Mouse (Mus musculus): ENCODE measurements around the gene Htr1d. TPM values are rescaled to one million over a fixed set of nuclear protein-coding genes. Genes with fewer than 3 reads are reported as not detected.

The Htr1d gene
- polyA plus RNA-seq, 1 experiment, result not detected

DNA sequence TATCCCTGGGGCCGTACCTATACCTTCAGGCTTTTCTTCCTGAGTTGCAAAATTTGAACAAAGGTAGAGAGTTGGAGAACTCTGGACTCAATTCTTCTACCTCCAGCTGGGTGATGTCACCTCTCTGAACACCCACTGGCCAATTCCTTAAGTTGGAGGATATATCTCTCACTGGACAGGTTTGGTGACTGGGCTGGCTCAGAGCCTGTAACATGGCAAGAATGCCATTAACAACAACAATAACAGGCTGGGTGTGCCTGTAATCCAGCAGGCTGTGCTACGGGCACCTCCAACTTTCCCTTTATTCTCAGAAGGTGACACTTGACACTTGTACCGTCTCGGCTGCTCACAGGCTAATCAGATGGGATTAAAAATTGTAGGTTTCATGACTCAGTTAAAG is 15.8 kb downstream of the Htr1d start:
- no peak for TF ChIP-seq GATA1 (IDR thresholded peaks at IDR 0.05; ENCODE audit: low read length)

DNA sequence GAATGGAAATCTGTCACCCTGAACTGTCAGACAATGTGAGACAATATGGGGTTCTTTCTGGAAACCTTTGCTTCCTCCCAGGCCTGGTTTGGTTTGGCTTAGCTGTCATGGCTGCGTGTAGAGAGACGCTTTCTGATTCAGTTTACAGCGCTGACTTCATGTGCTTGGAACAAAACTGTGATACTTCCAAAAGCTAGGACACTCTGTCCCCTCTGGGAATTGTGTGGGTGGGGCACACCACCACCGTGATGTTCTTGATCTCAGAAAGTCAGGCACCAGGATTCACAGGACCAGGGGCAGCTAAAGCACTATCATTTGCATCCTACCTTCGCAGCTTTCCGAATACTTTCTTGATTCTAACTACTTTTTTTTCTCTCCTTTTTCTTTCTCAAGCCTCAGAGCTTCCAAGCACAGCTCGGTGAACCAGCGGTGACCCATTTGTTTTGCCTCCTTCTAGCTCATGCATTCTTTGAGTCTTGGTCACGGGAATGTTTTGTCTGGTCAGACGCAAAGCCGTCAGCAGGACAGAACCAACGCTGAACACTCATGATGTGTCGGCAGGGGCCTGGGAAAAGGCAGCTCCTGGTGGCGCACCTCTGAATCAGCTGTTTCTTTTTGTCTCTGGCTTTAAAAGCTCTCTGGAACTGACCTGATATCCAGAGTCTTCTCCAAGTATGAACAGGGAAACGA is 18.2 kb downstream of the Htr1d start:
- no peak for TF ChIP-seq GATA1 (IDR thresholded peaks at IDR 0.05; ENCODE audit: low read length)

DNA sequence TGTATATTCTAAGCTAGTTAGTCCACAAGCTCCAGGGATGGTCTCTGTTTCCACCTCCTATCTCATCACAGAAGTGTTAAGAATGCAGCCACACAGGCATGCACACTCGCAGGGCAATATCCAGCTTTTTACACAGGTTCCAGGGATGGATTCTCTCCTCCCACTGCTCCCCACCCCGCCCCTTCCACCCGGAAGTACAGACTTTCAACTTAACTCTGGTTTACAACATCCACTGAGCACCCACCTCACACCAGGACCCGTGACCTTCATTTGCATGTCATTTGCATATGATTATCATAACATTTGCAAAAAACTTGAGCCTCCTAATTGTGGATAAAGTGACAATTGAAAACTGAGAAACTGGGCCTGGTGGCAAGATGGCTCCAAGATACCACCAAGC is 21.2 kb downstream of the Htr1d start:
- no peak for TF ChIP-seq GATA1 (IDR thresholded peaks at IDR 0.05; ENCODE audit: low read length)

DNA sequence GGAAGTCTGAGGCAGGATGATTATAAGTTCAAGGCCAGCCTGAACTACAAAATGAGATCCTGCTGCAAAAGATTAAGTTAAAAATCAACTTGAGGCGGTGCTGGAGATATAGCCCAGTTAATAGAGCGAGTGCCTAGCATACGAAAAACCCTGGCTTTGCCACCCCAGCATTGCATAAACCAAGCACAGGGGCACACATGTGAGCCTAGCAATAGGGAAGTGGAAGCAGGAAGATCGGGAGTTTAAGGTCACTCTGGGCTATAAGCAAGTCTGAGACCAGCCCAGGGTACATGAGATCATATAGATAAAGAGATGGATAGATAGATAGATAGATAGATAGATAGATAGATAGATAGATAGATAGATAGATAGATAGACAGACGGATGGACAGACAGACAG is 26.5 kb downstream of the Htr1d start:
- no peak for TF ChIP-seq GATA1 (IDR thresholded peaks at IDR 0.05; ENCODE audit: low read length)

DNA sequence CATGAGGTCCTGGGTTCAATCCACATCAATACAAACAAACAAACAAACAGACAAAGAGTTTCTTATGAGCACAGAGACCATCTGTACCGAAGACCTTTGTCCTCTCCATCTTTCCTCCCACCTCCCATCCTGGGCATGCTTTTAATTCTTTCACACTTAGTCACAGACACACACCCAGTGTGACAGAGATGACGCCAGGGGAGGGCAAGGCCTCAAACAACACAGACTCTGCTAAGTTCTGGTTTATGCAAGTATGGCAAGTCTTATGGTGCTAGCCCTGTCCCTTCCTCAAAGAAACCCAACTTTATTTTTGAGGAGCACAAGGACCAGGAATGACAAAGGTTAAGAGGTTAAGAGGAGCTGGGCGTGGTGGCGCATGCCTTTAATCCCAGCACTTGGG is 26.9 kb downstream of the Htr1d start:
- TF ChIP-seq GATA1 (IDR thresholded peaks at IDR 0.05; ENCODE audit: low read length), result no peak

DNA sequence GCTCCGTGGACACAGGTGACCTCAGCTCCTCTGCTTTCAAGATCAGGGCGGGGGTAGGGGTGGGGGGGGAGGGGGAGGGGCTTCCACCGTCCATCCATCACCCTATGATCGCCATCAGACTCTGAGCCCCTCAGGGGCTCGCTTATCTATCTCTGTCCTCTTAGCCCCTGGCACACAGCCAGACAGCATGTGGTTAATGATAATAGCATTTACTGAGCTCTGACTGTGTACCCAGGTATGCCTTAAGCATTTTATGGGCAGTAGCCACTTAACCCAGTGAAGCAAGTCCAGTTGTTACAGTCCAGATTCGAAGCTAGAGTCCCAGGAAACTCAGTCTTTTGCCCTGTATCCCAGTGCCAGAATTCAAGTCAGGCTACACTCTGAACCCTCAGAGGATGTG is 28.2 kb downstream of the Htr1d start:
- no peak for TF ChIP-seq GATA1 (IDR thresholded peaks at IDR 0.05; ENCODE audit: low read length)

DNA sequence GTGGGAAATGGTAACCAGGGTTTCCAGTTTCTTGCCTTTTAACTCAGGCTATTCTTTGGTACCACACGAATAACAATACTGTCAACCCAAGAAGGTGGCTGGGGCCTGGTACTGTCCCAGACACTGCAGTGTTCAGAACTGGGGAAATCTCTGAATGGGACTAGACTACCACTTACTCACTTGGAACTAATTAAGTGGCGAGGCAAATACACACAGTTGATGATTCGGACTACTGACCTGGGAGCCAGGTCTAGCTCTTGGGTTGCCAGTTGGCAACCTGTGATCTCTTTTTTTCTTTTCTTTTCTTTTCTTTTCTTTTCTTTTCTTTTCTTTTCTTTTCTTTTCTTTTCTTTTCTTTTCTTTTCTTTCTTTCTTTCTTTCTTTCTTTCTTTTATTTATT is 29.0 kb downstream of the Htr1d start:
- TF ChIP-seq GATA1 (IDR thresholded peaks at IDR 0.05; ENCODE audit: low read length), result no peak

DNA sequence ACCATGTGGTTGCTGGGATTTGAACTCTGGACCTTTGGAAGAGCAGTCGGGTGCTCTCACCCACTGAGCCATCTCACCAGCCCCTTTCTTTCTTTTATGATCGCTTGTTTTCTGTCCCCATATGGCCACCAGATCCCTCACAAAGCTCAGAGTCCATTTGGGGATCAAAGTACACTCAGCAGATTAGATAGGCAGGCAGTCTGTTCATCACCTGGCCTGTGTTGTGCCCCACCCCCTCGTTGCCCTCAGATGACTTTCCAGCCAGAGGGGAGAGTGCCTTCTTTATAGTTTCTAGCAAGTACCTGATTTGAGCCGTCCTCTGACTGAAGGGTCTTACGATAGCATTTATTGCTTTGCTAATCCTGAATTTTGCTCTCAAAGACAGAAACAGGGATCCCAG is 29.5 kb downstream of the Htr1d start:
- no peak for TF ChIP-seq GATA1 (IDR thresholded peaks at IDR 0.05; ENCODE audit: low read length)

DNA sequence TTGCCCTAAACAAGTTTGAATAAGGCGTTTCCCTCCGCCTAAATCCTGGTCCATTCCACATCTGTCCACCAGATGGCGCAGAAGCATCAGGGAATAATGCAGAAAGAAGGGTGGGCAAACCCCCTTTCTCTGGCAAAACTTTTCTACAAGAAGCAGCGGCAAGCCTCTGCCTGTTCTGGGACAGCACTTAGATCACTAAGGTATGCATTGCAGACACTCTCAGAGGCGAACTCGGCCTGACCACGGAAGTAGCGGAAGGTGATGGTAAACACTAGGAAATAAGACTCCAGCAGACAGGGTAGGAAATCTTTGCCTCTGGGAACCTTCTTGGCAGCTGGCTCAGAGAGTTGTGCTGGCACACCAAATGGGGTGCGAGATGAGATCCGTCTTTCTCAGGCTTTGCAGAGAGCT is 31.5 kb downstream of the Htr1d start:
- no peak for TF ChIP-seq GATA1 (IDR thresholded peaks at IDR 0.05; ENCODE audit: low read length)

DNA sequence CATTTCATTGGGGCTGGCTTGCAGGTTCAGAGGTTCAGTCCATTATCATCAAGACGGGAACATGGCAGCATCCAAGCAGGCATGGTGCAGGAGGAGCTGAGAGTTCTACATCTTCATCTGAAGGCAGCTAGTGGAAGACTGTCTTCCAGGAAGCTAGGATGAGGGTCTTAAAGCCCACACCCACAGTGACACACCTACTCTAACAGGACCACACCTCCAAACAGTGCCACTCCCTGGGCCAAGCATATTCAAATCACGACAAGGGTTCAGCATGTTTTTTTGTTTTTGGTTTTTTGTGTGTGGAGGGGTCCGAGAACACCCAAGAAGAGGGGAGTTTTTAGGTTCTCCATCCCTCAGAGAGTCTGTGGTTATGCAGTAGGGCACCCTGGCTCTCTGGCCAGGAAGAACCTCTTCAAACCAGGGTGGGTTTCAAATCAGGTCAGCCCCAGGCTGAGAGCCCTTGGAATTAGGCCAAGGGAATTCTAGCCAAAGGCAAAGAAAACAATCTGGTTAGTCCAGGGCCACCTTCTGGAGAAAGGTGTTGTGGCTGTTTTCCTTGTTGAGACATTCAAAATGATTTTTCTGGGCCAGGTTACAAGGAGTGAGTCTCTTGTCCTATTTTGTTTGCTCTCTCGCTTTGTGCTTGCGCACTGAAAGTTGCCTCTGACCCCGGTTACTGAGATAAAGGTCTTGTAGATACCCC is 33.3 kb downstream of the Htr1d start:
- no peak for TF ChIP-seq GATA1 (IDR thresholded peaks at IDR 0.05; ENCODE audit: low read length)

DNA sequence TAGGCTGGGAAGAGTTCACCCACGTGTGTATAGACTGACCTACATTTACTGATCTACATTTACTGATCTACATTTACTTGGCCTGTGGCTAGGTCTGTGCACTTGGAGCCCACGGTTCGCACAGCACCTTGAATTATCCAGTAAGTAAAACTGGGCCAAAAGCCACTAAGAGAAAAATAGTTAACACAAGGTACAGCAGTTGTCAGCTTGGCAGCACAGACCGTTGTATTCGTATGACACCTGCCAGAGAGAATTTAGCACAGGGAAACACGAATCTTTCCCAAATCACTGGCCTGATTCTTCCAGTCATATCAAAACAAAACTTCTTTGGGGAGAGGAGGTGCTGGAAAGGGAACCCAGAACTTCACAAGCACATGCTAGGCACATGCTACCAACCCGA is 35.0 kb downstream of the Htr1d start:
- no peak for TF ChIP-seq GATA1 (IDR thresholded peaks at IDR 0.05; ENCODE audit: low read length)

DNA sequence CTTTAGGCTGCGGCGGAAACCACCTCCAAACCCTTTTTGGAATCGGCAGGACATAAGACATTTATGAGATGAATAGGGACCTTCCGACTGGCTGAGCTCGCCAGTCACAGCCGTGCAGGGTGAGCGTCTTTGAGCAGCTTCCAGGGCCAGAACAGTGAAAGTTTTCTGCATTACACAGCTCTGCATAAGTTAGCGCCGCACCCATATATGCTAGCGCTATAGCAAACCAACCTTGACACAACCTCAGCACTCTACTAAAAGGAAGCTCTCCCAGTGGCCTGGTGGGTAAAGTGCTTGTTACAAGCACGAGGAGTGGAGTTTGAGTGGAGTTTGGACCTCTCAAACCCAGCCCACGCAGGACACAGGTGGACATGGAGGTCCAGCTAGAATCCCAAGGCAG is 35.9 kb downstream of the Htr1d start:
- TF ChIP-seq GATA1 (IDR thresholded peaks at IDR 0.05; ENCODE audit: low read length), result no peak

DNA sequence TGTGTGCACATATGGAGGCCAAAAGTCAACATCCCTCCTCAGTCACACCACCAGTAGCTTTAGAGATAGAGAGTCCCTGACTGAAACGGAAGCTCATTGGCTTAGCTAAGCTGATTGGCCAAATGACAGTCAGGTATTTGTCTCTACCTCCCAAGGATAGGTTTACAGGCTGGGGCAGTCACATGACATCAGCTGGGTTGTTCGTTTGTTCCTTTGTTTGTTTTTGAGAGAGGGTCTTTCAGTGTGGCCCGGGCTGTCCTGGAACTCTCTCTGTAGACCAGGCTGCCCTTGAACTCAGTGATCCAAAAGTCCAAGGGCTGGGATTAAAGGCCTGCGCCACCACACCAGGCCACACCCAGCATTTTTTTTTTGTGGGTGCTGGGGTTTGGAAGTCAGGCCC is 37.9 kb downstream of the Htr1d start:
- no peak for TF ChIP-seq GATA1 (IDR thresholded peaks at IDR 0.05; ENCODE audit: low read length)

DNA sequence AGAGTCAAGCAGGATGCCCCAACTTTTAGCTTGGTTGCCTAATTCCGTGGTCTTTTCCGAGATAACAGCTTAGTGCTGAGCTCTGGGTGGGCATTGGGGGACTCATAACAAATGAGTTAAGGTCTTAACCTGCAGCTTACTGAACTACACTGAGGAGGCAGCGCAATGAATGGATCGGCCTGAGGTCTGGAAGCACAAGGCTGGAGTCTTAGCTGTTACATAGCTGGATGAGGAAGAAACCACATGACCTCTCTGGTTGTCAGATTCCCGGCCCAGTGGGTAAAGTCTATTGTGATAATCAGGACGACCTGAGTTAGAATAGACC is 38.4 kb downstream of the Htr1d start:
- no peak for TF ChIP-seq GATA1 (IDR thresholded peaks at IDR 0.05; ENCODE audit: low read length)

DNA sequence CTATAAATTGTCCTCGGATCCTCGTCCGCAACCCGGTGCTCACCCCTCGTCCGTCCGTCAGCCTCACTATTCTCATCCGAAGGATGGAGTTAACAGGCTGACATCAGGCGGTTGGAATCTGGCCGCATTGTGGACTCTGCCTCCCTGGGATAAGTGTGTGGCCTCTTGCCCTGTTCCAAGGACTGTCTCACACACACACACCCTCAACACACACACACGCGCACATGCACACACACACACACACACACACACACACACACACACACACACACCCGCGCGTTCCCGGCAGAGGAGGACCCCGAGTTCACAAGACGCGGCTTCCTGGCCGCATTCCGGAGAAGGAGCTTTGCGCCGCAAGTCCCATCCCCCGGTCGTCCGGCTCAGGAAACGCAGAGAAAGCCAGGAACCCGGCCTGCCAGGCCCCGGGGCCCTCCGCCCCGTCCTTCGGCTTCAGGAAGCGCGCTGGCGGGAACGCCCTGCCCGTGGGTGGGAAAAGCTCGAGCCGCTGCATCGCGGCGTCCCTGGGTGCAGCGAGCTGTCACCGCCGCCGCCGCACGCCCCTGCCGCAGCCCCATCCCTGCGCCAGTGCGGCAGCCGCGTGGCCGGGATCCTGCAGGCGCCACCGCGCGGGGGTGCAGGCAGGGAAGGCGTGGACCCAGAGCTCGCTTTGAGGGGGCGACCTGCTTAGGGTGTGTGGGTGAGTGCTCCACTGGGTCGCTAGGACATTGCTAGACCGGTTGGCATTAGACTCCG is 38.9 kb downstream of the Htr1d start, which contains the start of gene 6030445D17Rik:
6030445D17Rik (plus strand) TSS at position 165 of the 753 bp plus-strand sequence.
- no peak for TF ChIP-seq GATA1 (IDR thresholded peaks at IDR 0.05; ENCODE audit: low read length)

DNA sequence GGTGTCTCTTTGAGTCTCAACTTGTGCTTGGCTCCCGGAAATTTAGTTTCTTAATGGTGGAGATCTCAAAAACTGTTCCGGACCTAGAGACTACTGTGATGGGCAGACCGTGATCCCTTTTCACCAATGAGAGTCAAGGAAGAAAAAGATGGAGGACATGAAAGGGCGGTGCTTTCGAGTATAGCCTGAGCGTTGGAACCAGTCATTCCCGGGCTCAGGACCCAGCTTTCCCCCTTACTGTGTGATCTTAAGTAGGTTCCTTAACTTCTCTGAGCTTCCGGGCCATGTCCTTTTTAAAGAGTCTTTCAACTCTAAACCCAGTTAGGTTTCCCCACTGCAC is 39.5 kb downstream of the Htr1d start:
- no peak for TF ChIP-seq GATA1 (IDR thresholded peaks at IDR 0.05; ENCODE audit: low read length)

DNA sequence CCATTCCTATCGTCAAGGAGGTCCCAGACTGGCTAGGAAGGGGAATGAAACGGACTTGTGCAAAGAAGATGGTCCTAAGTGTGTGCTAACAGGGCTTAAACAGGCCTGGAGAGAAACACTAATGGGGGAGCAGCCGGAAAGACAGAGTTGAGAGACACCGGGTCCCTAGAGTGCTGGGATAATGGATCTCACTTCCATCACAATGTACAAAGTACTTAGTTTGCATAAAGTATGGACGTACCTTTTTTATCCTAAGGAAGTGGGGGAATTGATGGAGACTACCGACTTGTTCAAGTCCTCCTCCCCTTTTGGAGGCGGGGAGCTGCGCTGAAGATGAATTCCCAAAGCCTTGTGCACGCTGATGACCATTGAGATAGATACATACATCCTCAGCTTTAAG is 40.1 kb downstream of the Htr1d start:
- no peak for TF ChIP-seq GATA1 (IDR thresholded peaks at IDR 0.05; ENCODE audit: low read length)

Measured in G1E-ER4 (cell line).